8 mouse cellular contexts compared by ENCODE assay signal in the genomic region with DNA sequence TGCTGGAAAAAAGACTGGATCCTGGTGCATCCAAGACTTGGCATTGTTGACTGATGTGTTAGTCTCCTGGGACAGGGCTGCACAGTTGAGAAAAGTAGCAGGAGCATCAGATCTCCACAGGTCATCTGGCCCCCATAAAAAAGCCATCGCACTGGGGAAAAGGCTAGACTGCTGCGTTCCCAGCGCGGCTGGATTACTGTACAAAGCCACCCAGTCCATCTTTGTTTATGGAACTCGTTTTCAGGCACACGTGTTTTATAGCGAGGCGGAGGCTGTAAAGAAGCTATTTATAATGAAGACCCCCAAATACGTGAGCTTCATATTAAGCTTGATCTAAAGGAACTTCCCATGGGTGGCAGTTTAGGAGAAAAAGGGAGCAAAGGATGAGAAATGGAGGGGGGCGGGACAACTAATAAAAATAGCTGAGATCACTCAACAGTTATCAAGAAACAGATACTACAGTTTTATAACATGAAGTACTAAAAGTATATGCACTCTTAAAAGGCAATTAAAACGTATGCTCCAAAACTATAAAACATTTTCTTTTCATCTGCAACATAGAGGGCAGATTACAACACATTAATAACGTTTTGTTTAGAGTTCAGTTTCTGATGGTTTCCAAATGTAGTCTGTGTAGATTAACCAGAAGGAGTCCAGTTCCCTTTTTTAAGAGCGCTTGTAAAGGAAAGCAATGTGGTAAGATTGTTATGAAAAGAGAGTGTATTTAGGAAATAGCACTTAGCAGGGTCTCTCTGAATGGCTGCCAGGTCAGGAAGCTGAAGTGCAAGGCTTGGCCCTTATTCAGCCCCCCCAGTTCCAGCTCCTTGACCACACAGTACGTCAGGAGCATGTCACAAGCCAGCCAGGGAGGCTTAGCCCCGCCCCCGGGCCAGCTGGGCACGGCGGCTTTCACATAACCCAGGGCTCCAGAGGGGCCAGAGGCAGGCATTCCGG.
DNase-seq lines count a peak whose midpoint lies in the region; ATAC-seq and TF ChIP-seq lines count a peak whose summit lies in the region.

No protein-coding gene starts in this region.

- WGBS in heart, embryonic 11.5 days (ENCODE audit: insufficient replicate concordance), result 54% methylated on average over 19 of the region's 19 CpGs
- WGBS in kidney, postnatal 0 days, result 23% methylated on average over 19 of the region's 19 CpGs

- no peak overlapping the region for H3K9ac ChIP-seq in heart, embryonic 11.5 days (ENCODE audit: low read depth, low read length)
- H3K9ac ChIP-seq in kidney, postnatal 0 days (ENCODE audit: low read depth, low read length), result no peak overlapping the region

- no peak overlapping the region for H3K4me3 ChIP-seq in heart, embryonic 11.5 days (ENCODE audit: low read depth, low read length)
- no peak overlapping the region for H3K4me3 ChIP-seq in kidney, postnatal 0 days (replicated peaks; ENCODE audit: low read depth, low read length)

- ATAC-seq in heart, embryonic 11.5 days (replicated peaks; ENCODE audit: insufficient number of reproducible peaks, low FRiP score, low TSS enrichment), result no peak
- ATAC-seq in kidney, postnatal 0 days (replicated peaks; ENCODE audit: low FRiP score, low read depth), result peak; percentile 84; the same call in 1 of the 2 replicates

- H3K36me3 ChIP-seq in heart, embryonic 11.5 days (ENCODE audit: control insufficient read depth, insufficient read depth, low read length), result no peaks in the 10 kb centered on the region
- no peaks in the 10 kb centered on the region for H3K36me3 ChIP-seq in kidney, postnatal 0 days (ENCODE audit: insufficient read depth, low read length)

- H3K9me3 ChIP-seq in heart, embryonic 11.5 days (replicated peaks; ENCODE audit: control insufficient read depth, low read length), result no peaks in the 10 kb centered on the region
- H3K9me3 ChIP-seq in kidney, postnatal 0 days (replicated peaks; ENCODE audit: low read length), result no peaks in the 10 kb centered on the region

- peaks cover 8% of the 10 kb centered on the region for H3K4me1 ChIP-seq in heart, embryonic 11.5 days (ENCODE audit: control insufficient read depth, insufficient read depth, low read length)
- peaks cover 14% of the 10 kb centered on the region; the same call in 1 of the 2 replicates for H3K4me1 ChIP-seq in kidney, postnatal 0 days (replicated peaks; ENCODE audit: insufficient read depth, low read length)

- no peak overlapping the region for H3K27ac ChIP-seq in heart, embryonic 11.5 days (ENCODE audit: low read depth, low read length)
- peak overlapping the region; percentile 63 for H3K27ac ChIP-seq in kidney, postnatal 0 days

- H3K27me3 ChIP-seq in heart, embryonic 11.5 days (ENCODE audit: control insufficient read depth, insufficient read depth, low read length), result 0 out of 2 replicates have a peak, but pooled peaks cover 2% of the 10 kb centered on the region
- no peaks in the 10 kb centered on the region for H3K27me3 ChIP-seq in kidney, postnatal 0 days (ENCODE audit: insufficient read depth, low read length)

- no peak for TF ChIP-seq CTCF in brain, embryonic 14.5 days (IDR thresholded peaks at IDR 0.05; ENCODE audit: borderline replicate concordance, extremely low read depth, insufficient read depth, insufficient read length)
- TF ChIP-seq CTCF in kidney, postnatal 0 days (IDR thresholded peaks at IDR 0.05; ENCODE audit: low read depth), result no peak

- DNase-seq in right cerebral cortex, postnatal 14 days, result peak; percentile 23
- DNase-seq in right cerebral cortex, adult 2 months (ENCODE audit: low spot score in 2 of 2), result no peak
- DNase-seq in brain, embryonic 14.5 days (ENCODE audit: low read depth), result peak; percentile 62
- peak; percentile 94 for DNase-seq in kidney, postnatal 0 days (ENCODE audit: low spot score)
- DNase-seq in lung, postnatal 14 days, result peak; percentile 90
- DNase-seq in spleen, postnatal 14 days (ENCODE audit: low spot score in 2 of 2), result peak; percentile 45 to 54
- DNase-seq in cerebellum, adult 11-12 months, result no peak

- peak overlapping the region; percentile 42 for H3K4me2 ChIP-seq in heart, embryonic 11.5 days
- H3K4me2 ChIP-seq in kidney, postnatal 0 days (ENCODE audit: low read length), result peak overlapping the region; percentile 24; the same call in 1 of the 2 replicates

- no peak for TF ChIP-seq POLR2A in brain, embryonic 14.5 days (IDR thresholded peaks at IDR 0.05; ENCODE audit: borderline replicate concordance, extremely low read depth, insufficient read depth, insufficient read length, poor library complexity, severe bottlenecking)

Comparison
In these comparisons a context has a peak if more than half of its experiments do, and no peak if none do; other contexts are left out.
1. DNase-seq: peak in right cerebral cortex, postnatal 14 days (single experiment), brain, embryonic 14.5 days (single experiment), kidney, postnatal 0 days (single experiment), lung, postnatal 14 days (single experiment) and spleen, postnatal 14 days (2 of 2); none in right cerebral cortex, adult 2 months (0 of 2) and cerebellum, adult 11-12 months (single experiment).